ENCODE assay signal across 8 mouse cellular contexts in the genomic region with DNA sequence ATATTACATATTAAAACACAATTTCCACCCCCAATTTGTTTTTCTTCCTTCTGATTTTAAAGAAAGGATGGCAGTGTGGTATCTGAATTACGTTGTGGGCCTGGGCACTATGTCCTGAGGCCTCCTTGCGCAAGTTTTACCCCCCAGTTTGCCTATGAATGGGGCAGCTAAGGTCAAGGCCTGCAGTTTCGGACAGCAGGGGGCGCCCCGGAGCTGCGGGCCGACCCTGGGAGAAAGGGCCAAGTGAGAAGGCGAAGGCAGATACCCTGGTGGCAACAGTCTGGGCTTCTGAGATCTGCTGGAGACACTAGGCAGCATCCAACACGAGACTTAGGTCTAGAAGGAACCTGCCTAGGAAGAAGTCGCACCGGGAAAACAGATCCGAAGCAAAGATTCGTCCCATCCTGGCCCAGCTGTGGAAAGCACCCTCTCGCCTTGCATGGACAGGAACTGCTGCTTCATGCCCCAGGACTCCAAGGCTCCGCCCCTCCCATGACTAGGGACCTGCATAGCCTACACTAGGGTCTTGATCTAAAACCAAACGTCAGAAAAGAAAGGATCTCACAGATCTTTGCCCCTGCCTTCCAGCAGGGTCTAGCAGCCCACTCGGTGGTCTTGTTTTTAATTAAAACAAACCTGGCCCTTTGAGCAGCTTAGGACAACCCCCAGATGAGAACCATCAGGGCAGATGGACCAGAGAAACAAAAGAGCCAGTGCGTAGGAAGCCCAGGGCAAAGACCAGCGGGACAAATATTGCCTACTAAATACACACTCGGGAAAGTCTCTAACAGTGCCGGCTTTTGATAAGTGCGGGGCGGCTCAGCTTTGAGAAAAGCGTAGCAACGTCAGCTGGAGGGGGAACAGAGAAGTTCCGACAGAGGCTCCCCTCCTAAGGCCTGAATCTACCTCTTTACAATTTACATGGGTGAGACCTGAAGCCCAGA.
DNase-seq lines count a peak whose midpoint lies in the region; ATAC-seq and TF ChIP-seq lines count a peak whose summit lies in the region.

No protein-coding gene starts in this region.

- H3K36me3 ChIP-seq in kidney, embryonic 16.5 days (ENCODE audit: insufficient read depth, low read length) = no peaks in the 10 kb centered on the region
- H3K36me3 ChIP-seq in intestine, embryonic 14.5 days (ENCODE audit: control insufficient read depth, insufficient read depth, low read length) = no peaks in the 10 kb centered on the region
- no peaks in the 10 kb centered on the region for H3K36me3 ChIP-seq in liver, adult 2 months (ENCODE audit: control insufficient read depth, insufficient read depth, low read length)

- no peaks in the 10 kb centered on the region for H3K79me2 ChIP-seq in liver, adult 2 months (ENCODE audit: control insufficient read depth, insufficient read depth, low read length)

- H3K27me3 ChIP-seq in kidney, embryonic 16.5 days (ENCODE audit: insufficient read depth, low read length) = no peaks in the 10 kb centered on the region
- no peaks in the 10 kb centered on the region for H3K27me3 ChIP-seq in intestine, embryonic 14.5 days (replicated peaks; ENCODE audit: control insufficient read depth, insufficient read depth, low read length)
- H3K27me3 ChIP-seq in liver, adult 2 months (ENCODE audit: control insufficient read depth, insufficient read depth, low read length) = no peaks in the 10 kb centered on the region

- no peak for ATAC-seq in kidney, embryonic 16.5 days (ENCODE audit: low FRiP score, low TSS enrichment)
- no peak for ATAC-seq in intestine, embryonic 14.5 days (replicated peaks; ENCODE audit: low FRiP score, low TSS enrichment, low read depth)
- ATAC-seq in neutrophil, adult 5-6 weeks (ENCODE audit: extremely low read depth, insufficient number of reproducible peaks, low FRiP score, poor library complexity, severe bottlenecking) = peak; percentile 52

- TF ChIP-seq CTCF in brain, embryonic 14.5 days (IDR thresholded peaks at IDR 0.05; ENCODE audit: borderline replicate concordance, extremely low read depth, insufficient read depth, insufficient read length) = peak; percentile 76
- peak; percentile 89 for TF ChIP-seq CTCF in liver, adult 2 months (IDR thresholded peaks at IDR 0.05; ENCODE audit: low read depth, low read length)

- no peak overlapping the region for H3K4me3 ChIP-seq in kidney, embryonic 16.5 days (ENCODE audit: low read length)
- H3K4me3 ChIP-seq in intestine, embryonic 14.5 days (ENCODE audit: low read depth, low read length) = no peak overlapping the region
- H3K4me3 ChIP-seq in liver, adult 2 months (ENCODE audit: insufficient read depth, low read depth, low read length) = 0 out of 2 replicates have a peak overlapping the region, but pooled peaks have one; percentile 17

- no peak for TF ChIP-seq POLR2A in brain, embryonic 14.5 days (IDR thresholded peaks at IDR 0.05; ENCODE audit: borderline replicate concordance, extremely low read depth, insufficient read depth, insufficient read length, poor library complexity, severe bottlenecking)
- no peak for TF ChIP-seq POLR2A in liver, adult 2 months (IDR thresholded peaks at IDR 0.05; ENCODE audit: extremely low read depth, insufficient read depth, low read length)

- H3K4me1 ChIP-seq in kidney, embryonic 16.5 days (ENCODE audit: insufficient read depth, low read length) = peaks cover 28% of the 10 kb centered on the region
- H3K4me1 ChIP-seq in intestine, embryonic 14.5 days (replicated peaks; ENCODE audit: control insufficient read depth, insufficient read depth, low read length) = 0 out of 2 replicates have a peak, but pooled peaks cover 5% of the 10 kb centered on the region
- no peaks in the 10 kb centered on the region for H3K4me1 ChIP-seq in liver, adult 2 months (ENCODE audit: control insufficient read depth, insufficient read depth, low read length)

- H3K9me3 ChIP-seq in kidney, embryonic 16.5 days (ENCODE audit: low read length) = no peaks in the 10 kb centered on the region
- H3K9me3 ChIP-seq in intestine, embryonic 14.5 days (ENCODE audit: control insufficient read depth, low read length) = no peaks in the 10 kb centered on the region

- H3K4me2 ChIP-seq in kidney, embryonic 16.5 days (replicated peaks; ENCODE audit: low read depth, low read length) = no peak overlapping the region
- H3K4me2 ChIP-seq in intestine, embryonic 14.5 days (ENCODE audit: low read length) = no peak overlapping the region

- WGBS in kidney, embryonic 16.5 days = 44% methylated on average over 26 of the region's 26 CpGs
- WGBS in intestine, embryonic 14.5 days = 51% methylated on average over 26 of the region's 26 CpGs
- 16% methylated on average over 26 of the region's 26 CpGs for WGBS in liver, adult 2 months

- H3K27ac ChIP-seq in kidney, embryonic 16.5 days (ENCODE audit: low read length) = no peak overlapping the region
- H3K27ac ChIP-seq in intestine, embryonic 14.5 days (ENCODE audit: low read depth) = no peak overlapping the region
- no peak overlapping the region for H3K27ac ChIP-seq in liver, adult 2 months (replicated peaks; ENCODE audit: insufficient read depth, low read depth, low read length)

- H3K9ac ChIP-seq in kidney, embryonic 16.5 days (replicated peaks; ENCODE audit: low read length) = no peak overlapping the region
- H3K9ac ChIP-seq in intestine, embryonic 14.5 days (ENCODE audit: low read length) = no peak overlapping the region
- no peak overlapping the region for H3K9ac ChIP-seq in liver, adult 2 months (ENCODE audit: low read depth, low read length)

- peak; percentile 78 for DNase-seq in kidney, adult 18-20 months
- DNase-seq in brain, embryonic 14.5 days (ENCODE audit: low read depth) = peak; percentile 56
- DNase-seq in forelimb bud, embryonic 11.5 days (ENCODE audit: low read depth, low spot score) = peak; percentile 43
- DNase-seq in intestine, embryonic 14.5 days (ENCODE audit: low spot score) = peak; percentile 78
- peak; percentile 47 for DNase-seq in liver, adult 2 months (ENCODE audit: extremely low read depth, low read depth, low spot score)
- DNase-seq in thymus, postnatal 14 days = peak; percentile 85
